Mouse (Mus musculus) yolk sac, embryonic 10.5 days (tissue): Measurements from ENCODE around the gene Ddit4.
"Not testable (repeated sequence)": the region's sequence is repeated elsewhere in the genome, so short reads cannot be mapped to it uniquely, and the experiment has no call there.

ENCODE experiments used
- DNase-seq: peaks from one replicate; pipeline ENCODE4 v3.0.0-alpha.2; 2017; ENCODE audit warnings: low spot score

Ddit4 gene

GRCm38 (mm10) chr10:59951211-59952151 lies at the start of gene Ddit4:
Gene Ddit4, minus strand, starts transcription at chr10:59951834.
- peak; percentile 97 for DNase-seq

DNA sequence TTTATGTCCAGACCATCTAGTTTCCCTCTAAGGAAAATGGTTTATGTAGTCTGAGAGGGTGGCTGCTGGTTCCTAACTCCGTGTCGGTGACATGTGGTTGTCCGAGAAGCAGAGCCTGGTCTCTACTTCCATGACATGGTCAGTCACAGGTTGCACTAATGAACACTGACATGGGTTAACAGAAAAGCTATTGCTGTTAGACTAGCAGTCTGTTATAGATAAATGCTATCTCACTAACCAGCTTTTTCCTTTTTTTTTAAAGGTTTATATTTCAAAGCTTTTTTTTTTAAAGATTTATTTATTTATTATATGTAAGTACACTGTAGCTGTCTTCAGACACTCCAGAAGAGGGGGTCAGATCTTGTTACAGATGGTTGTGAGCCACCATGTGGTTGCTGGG lies 47.4 kb upstream of the Ddit4 start:
- DNase-seq = no peak

GRCm38 (mm10) chr10:59997591-59997990 lies 46.0 kb upstream of the Ddit4 start:
- DNase-seq = peak; percentile 43

DNA sequence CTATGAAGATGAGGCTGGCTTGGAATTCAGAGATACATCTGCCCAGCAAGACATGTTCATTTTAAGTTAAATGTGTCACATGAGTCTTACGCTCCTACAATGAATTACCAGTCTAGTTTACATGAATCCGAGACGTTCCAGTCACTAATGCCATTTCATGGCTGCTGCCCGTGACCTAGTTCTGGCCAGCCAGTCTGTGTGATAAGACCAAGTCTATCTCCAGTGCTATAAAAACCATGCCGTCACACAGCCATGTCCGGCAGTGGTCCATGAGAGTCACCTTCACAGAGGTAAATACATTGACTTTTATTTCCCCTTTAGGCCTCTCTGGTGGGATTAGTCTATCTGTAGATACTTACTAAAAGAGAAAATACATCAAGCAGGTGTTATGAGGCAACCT lies 44.3 kb upstream of the Ddit4 start:
- no peak for DNase-seq

- DNase-seq = not testable (repeated sequence)
Measured at GRCm38 (mm10) chr10:59993813-59994212, 42.2 kb upstream of the Ddit4 start.

- DNase-seq = no peak
Measured at GRCm38 (mm10) chr10:59992024-59992423, 40.4 kb upstream of the Ddit4 start.

DNA sequence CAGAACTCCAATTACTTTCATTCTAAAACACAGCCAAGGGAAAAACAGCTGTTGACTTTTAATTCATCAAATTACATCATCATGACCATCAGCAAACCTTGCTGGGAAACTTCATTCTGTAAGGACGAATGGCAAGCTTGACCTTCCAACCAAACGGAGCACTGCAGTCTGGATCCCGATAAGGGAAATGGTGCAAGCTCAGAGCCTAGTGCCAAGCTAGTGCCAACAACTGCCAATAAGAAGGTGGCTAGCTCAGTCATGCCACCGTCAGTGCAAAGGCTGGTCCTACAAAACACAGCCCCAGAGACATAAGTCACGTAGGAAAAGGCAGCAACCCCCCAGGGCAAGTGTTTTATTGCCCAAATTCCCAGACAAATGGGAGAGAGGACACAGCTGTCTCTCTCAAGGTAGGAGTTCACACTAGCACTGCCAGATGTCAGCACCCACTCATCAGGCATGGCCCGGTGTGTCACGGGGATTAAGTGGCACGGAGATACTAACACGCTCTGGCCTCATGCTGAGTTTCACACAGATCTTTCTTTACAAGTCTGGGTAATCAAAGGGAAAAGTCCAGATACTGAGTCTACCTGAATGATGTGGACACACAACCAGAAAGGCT lies 39.7 kb upstream of the Ddit4 start:
- no peak for DNase-seq

DNA sequence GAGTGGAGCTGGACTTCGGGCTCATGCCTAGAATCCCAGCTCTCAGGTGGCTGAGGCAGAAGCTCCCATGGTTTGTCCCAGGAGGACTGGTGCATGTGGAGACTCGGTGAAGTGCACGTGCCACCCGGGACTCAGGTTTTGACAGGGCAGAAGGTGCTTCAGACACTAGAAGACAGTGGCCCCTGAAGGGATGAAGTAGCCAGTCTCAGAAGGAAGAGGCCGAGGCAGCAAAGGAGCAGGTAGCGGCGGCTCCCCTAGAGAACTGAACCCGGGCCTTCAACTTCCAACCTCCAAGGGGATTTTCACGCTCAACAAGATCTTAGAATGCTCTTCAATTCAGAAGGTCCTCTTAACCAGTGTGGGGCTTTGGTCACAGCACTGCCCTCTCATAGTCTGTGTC lies 38.8 kb upstream of the Ddit4 start:
- no peak for DNase-seq

DNA sequence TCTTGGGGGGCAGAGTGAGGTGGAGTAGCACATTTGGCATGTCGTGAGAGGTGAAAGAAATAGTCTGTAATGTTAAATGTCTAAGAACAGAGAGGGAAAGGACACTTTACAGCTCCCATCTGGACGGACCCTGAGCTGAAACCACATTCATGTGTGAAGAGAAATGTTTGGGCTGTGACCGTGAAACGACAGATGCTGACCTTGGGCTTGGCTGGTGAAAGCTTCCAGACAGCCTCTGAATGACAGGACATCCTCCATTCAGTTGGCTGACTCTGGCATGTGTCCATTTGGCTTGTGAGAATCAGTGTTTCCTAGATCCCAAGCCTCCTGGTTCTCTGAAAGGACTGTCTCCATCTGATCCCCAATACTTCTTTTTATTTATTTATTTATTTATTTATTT lies 36.4 kb upstream of the Ddit4 start:
- no peak for DNase-seq

GRCm38 (mm10) chr10:59982379-59982873 lies 30.8 kb upstream of the Ddit4 start:
- no peak for DNase-seq

GRCm38 (mm10) chr10:59981792-59982191 lies 30.2 kb upstream of the Ddit4 start:
- no peak for DNase-seq

DNA sequence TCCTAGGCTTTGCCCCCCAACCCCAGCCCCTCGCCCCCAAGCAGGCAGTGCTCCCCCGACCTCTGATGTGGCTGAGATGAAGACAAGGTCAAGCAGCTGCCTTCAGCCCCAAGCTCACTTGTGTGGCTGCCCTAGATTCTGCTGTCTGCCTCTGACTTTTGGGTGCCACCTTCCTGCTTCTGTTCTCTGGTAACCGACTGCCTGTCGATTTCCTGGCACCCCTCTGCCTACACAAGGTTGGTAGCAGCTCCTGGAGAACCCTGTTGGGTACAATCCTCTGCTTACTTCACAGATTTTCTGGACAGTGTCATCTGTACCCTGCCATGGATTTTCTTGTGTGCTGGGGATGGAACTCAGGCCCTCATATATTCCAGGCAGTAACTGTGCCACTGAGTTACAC lies 29.7 kb upstream of the Ddit4 start:
- DNase-seq = no peak

GRCm38 (mm10) chr10:59980815-59981244 lies 29.2 kb upstream of the Ddit4 start:
- DNase-seq = no peak

DNA sequence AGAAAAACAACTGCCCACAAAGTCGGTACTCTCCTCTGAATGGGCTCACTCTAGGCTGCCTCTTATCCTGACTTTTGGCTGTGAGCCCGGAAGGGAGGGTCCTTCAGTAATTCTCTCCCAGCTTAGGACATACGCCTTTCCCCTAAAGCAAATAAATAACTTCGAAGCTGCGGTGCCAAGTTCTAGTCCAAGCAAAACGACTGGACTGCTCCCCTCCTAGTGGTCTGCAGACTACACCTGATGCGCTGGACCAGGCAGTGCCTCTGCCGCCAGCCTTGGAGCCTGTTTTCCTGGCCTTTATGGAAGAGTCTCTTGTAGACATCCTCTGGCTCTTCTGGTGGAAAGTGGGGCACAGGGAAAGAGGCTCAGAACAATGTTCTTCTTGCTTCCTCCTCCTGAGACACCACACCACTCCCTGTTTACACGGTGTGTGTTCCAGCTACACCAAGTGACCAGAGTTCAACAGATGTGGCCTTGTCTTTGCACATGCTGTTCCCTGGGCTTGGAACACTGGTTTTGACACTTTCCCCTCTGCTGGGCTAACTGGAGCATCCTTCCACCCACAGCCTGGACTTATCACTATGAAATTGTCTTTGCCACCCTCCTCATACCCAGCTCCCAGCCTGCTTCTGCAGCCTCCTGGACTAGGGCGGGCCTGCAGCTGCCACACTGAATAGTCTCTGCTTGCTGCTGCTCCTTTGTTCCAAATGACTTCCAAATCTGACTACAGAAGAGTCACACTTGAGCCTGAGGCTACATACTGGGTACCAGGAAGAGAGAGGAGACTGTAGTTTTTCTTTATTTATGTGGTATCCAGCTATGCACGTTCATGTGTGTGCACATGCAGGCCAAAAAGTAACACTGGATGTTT lies 27.5 kb upstream of the Ddit4 start:
- no peak for DNase-seq

DNA sequence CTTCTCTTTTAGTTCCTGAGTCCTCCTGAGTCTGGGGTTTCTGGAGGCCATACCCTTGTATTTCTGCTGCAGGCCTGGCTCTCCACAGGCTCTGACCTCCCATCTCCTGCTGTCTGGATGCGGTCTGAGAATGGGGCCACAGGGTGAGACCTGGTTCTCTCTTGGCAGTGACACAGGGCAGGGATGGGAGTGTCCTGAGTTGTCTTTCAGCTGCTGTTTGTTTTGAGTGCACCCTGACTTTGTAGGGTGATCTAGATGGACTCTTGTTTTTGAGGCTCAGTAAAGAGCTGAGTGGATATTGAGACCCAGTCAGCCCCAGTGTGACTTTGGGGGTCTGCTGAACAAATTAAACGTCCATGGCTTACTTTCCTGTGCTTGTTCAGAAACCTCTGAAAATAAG lies 26.8 kb upstream of the Ddit4 start:
- no peak for DNase-seq

GRCm38 (mm10) chr10:59977715-59978343 lies 26.2 kb upstream of the Ddit4 start:
- no peak for DNase-seq

- DNase-seq = no peak
Measured at GRCm38 (mm10) chr10:59977141-59977540, 25.5 kb upstream of the Ddit4 start.

- no peak for DNase-seq
Measured at GRCm38 (mm10) chr10:59974786-59975185, 23.2 kb upstream of the Ddit4 start.

DNA sequence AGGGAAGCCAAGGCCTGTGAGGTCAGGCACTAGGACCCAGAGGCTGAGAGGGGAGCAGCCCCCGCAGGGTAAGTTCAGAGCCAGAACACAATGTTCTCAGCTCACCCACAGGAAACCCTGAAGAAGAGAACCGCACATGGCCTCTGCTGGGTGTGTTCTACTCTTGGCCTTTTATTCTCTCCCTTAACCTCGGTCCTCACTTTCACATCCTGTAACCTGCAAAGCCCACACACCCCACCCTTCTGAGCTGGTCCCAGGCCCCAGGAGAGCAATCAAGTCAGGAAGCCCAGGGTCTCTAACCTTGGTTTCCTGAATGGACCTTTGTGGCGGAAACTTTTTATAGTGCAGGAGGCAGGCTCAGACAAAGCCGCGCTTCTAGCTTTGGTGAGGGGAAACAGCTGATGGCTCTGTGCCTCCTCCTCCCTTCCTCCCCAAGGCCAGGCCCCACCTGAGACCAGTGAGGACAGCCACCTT lies 22.6 kb upstream of the Ddit4 start:
- DNase-seq = no peak

DNA sequence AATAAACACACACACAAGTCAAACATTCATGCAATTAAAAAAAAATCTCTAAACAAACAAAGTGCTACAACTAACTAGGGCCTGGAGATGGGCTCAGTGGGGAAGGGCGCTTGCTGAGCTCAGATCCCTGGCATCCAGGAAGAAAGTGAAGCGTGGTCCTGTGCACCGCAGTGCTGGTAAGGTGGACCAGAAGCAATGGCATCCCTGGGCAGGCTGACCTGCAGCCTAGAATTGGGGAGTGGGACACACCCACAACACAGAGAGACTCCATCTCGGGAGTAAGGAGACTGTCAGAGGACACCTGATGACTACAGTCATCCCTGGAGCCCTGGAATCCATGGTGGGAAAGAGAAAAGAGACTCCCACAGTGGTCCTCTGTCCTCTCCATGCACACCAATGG lies 21.8 kb upstream of the Ddit4 start:
- no peak for DNase-seq

DNA sequence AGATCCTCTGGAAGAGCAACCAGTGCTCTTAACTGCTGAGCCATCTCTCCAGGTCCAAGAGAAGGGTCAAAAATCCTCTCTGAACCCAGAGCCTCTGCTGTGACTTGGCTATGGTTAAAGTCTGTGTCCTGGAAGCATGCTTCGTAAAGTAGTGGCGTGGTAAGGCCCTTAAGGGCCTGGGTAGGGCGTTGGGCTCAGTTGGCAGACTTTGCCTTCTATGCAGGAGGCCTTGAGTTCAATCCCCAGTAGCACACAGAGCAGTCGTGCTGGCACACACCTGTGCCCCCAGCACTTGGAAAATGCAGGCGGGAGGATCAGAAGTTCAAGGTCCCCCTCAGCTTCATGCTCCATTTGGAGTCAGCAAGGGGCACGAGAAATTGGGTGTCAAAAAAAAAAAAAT lies 21.4 kb upstream of the Ddit4 start:
- DNase-seq = no peak

DNA sequence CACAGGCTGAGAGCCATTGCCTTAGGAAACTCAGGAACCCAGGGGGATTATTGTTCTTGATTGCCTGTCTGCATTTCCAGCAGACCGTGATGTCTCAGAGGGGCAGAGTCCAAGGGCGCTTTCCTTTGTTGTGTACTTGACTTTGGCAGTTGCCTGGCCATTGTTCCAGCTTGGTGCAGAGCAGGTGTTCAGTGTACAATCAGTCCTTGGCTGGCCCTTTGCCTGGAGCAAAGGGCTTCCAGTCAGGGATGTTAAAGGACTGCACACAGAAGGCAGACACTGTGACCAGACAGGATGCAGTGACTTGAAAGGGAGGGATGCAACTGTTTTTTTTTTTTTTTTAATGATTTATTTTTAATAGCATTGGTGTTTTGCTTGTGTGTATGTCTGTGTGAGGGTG lies 20.9 kb upstream of the Ddit4 start:
- DNase-seq = no peak
